Mouse (Mus musculus) layer of hippocampus, adult 9-10 months (tissue): ENCODE results near the gene Aadacl2.

Experiments
- DNase-seq: peaks from one replicate; pipeline ENCODE4 v3.0.0; 2022; ENCODE audit warnings: low spot score

Aadacl2 gene

GRCm38 (mm10) chr3:60006443-60006842 is at the start of gene Aadacl2:
Gene Aadacl2 (plus strand): TSS chr3:60006743.
- no peak for DNase-seq

GRCm38 (mm10) chr3:59970891-59971290 is 35.7 kb upstream of the Aadacl2 start:
- DNase-seq, result no peak

GRCm38 (mm10) chr3:59974591-59974990 is 32.0 kb upstream of the Aadacl2 start:
- no peak for DNase-seq

DNA sequence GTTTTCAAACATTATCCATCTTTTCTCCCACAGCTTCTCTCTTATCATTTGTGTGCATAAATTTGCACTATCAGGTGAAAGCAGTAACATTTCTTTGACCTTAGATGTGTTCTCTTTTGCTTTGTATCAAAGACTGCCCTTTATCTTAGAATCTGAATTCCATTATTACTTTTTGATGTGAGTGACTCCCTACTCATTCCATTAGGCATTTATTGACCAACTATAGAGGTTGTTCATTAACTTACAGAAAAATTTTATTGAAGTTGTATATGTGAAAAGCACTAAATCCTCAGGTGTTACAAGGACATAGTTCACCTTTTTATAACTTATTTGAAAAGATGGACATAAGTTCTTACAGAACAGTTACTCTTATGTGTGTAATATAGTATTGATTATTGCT is 2.9 kb upstream of the Aadacl2 start:
- DNase-seq, result no peak

DNA sequence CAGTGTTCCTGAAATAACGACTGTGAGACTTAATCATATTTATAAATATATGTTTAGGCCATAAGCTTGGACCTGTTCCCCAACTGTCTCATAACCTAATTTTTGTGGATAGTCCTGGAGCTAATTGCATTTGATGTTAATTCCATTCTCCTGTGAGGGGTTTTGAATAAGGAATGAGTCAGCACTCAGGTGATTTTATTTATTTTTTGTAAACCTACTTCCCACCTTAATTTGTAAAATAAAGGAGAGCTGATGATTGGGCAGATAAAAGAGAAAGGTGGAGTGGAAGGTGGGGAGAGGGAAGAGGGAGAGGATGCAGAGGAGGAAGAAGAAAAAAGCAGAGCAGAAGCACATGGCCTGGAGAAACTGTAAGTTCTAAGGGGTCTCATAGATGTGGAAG is 18.9 kb downstream of the Aadacl2 start, which contains the start of gene Aadac:
Gene Aadac, plus strand, starts transcription at position 301 of the 400 bp plus-strand sequence.
- DNase-seq, result no peak

- DNase-seq, result no peak
Measured at GRCm38 (mm10) chr3:60031511-60031910, 25.0 kb downstream of the Aadacl2 start.

GRCm38 (mm10) chr3:60046221-60046913 is 39.8 kb downstream of the Aadacl2 start:
- DNase-seq, result no peak

DNA sequence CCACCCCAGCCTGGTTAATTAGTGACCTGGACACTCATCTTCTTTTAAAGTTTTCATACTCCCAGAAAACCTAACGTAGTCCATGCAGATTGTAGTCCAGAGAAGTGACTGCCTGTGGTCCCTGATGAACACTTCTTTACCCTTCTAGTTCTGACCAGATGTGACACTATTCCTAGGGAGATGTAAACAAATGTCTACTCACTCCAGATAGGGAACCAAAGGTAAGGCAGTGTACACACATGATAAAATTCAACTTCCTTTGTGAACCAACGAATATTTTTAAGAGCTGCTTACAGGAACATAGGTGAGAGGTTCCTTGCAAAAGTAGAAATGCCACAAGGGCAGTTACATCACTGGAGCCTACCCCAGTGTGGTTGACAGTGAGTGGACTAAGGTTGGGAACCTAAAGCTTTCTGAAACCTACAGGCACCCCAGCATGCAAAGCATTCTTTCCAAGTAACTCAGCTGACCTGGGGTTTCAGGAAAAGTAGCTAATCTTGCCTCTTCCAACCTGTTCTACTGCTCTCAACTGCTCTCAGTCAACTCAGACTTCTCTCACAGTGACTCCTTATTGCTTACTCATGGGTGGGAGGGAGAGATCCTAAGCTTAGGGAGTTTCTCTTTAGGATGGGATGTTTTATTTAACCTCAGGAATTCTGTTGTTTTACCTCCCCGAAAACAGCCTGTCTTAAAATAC is 46.8 kb downstream of the Aadacl2 start:
- DNase-seq, result no peak

- no peak for DNase-seq
Measured at GRCm38 (mm10) chr3:60053931-60054330, 47.4 kb downstream of the Aadacl2 start.

- no peak for DNase-seq
Measured at GRCm38 (mm10) chr3:60056451-60056850, 49.9 kb downstream of the Aadacl2 start.

GRCm38 (mm10) chr3:60057070-60057808 is 50.7 kb downstream of the Aadacl2 start:
- DNase-seq, result no peak

DNA sequence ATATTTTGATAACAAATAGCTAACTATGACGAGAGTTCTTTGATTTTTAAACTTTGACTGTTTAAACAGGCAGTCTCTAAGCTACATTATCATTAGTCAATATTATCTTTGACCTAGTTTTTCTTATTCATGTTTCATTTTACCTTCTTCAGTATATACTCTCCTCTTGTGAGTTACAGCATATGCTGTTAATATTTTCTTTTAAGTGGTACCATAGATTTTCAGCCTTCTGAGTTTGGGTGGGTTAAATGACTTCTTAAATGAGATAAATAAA is 51.2 kb downstream of the Aadacl2 start:
- DNase-seq, result no peak
